Mouse (Mus musculus) cerebellum, adult 2 months (tissue): ENCODE measurements at regions not wholly inside any gene's neighbourhood (a gene's known extent, or its start where the extent isn't known, plus 50 kb on each side); places are given as distances from the start of the nearest gene placed in this dataset.

Experiments
- CTCF ChIP-seq: fragments of 200-500 bp; IDR thresholded peaks from 2 replicates; pipeline ENCODE4 v1.5.1; 2011; ENCODE audit warnings: low read depth, mild to moderate bottlenecking, control low read depth, low read length, moderate library complexity, borderline replicate concordance; ENCODE audit not compliant: insufficient read depth
- POLR2A ChIP-seq: fragments of 200-500 bp; IDR thresholded peaks from 2 replicates; pipeline ENCODE4 v1.6.1; 2011; ENCODE audit warnings: low read length, control low read depth, borderline replicate concordance; ENCODE audit not compliant: insufficient read depth

- no peak for TF ChIP-seq CTCF
- TF ChIP-seq POLR2A: no peak
Measured at GRCm38 (mm10) chr7:142810711-142811110, 67.5 kb upstream of the Ins2 start.
